Mouse (Mus musculus): ENCODE results near the gene Spty2d1. TPM values are rescaled to one million over a fixed set of nuclear protein-coding genes. Genes with fewer than 3 reads are reported as not detected.

The Spty2d1 gene
- total and polyA plus RNA-seq, 3 experiments: 14.4 to 36.9 (median 14.9) TPM

DNA sequence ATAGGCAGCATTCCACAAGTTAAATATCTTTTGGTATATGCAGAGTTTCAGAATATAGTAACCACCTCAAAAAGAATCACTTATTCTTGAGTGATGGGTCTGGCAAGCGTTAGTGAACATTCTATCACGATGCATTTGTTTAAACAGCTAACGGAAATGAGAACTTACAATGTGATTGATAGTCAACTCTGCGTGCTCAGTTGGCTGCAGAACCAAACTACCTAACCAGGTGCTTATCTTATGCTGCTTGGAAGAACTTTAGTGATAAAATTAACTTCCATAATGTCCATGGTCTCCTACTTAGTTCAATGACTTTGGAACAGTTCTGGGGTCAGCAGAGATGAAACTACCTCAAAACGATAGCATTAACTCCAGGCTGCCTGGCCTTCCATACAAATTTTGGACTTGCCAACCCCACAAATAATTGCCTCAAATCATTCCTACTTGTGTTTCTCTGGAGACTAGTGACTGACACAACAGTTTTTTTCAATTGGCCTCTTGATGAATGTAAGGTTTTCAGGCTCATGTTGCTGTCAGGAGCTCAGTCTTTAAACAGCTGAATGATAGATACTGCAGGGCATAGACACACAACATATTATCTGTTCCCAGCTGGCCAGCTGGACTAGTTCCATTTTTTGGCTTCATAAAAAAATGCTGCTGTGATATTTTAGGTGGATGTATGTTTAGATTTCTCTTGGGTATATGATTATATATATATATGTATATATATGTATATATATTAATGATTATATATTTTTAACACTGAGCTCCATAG is 6.9 kb downstream of the Spty2d1 start:
- H3K27ac ChIP-seq (ENCODE audit: control insufficient read depth, low read depth, low read length): no peak overlapping the region; the same call in 1 of the 2 replicates
- peak; percentile 46 for TF ChIP-seq TAL1 (IDR thresholded peaks at IDR 0.05; ENCODE audit: low read length)
- TF ChIP-seq POLR2A (IDR thresholded peaks at IDR 0.05; ENCODE audit: control insufficient read depth in 1 of 2, insufficient read depth in 1 of 2, low read depth in 1 of 2, low read length in 2 of 2, poor library complexity in 1 of 2): no peak
- TF ChIP-seq E2F4 (IDR thresholded peaks at IDR 0.05; ENCODE audit: borderline replicate concordance, low read depth, low read length): no peak
- peak; percentile 48; the same call in 1 of the 2 replicates for TF ChIP-seq GATA1 (IDR thresholded peaks at IDR 0.05; ENCODE audit: low read depth, low read length)
- peak; percentile 32 for TF ChIP-seq RCOR1 (IDR thresholded peaks at IDR 0.05; ENCODE audit: low read depth, low read length)
- 0 out of 2 replicates have a peak, but pooled peaks have one; percentile 14 for TF ChIP-seq ZNF384 (IDR thresholded peaks at IDR 0.05; ENCODE audit: low read depth, low read length)
- peak; percentile 59 for TF ChIP-seq MYB (IDR thresholded peaks at IDR 0.05; ENCODE audit: low read depth, low read length)
- peak; percentile 80 for TF ChIP-seq TCF12 (IDR thresholded peaks at IDR 0.05; ENCODE audit: low read depth, low read length)
- TF ChIP-seq USF1 (IDR thresholded peaks at IDR 0.05; ENCODE audit: low read depth, low read length): no peak
- peak; percentile 75 to 79 for TF ChIP-seq EP300 (IDR thresholded peaks at IDR 0.05; ENCODE audit: low read depth in 1 of 2, low read length in 2 of 2)
- no peak for TF ChIP-seq USF2 (IDR thresholded peaks at IDR 0.05; ENCODE audit: borderline replicate concordance in 1 of 2, insufficient read depth in 1 of 2, low read depth in 1 of 2, low read length in 2 of 2)
- TF ChIP-seq CHD1 (IDR thresholded peaks at IDR 0.05; ENCODE audit: low read depth, low read length): 0 out of 2 replicates have a peak, but pooled peaks have one; percentile 34
- peak; percentile 96 for TF ChIP-seq ETS1 (IDR thresholded peaks at IDR 0.05; ENCODE audit: low read depth, low read length)
- peak; percentile 47; the same call in 1 of the 2 replicates for TF ChIP-seq SIN3A (IDR thresholded peaks at IDR 0.05; ENCODE audit: low read length)

DNA sequence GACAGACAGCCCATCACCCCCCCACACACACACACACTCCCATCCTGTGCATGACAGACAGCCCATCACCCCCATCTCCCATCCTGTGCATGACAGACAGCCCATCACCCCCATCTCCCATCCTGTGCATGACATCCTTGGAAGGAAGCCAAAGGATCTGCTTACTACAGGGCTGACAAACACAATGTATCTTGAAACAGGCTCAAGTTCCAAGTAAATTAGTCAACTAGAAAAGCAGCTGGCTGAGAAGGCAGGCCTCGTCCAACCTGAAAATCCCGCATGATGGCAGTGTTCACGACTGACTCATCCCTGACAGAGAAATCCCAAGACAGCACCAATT is 7.6 kb downstream of the Spty2d1 start:
- H3K36me3 ChIP-seq (ENCODE audit: control insufficient read depth in 1 of 2, insufficient read depth in 2 of 2, low read length in 2 of 2): peaks cover 9 to 39% of the 10 kb centered on the region in 2 experiments

More for the DNA sequence above, 6.9 kb downstream of the Spty2d1 start:
- no peaks in the 10 kb centered on the region for H3K27me3 ChIP-seq (ENCODE audit: control insufficient read depth in 1 of 2, insufficient read depth in 2 of 2, low read length in 2 of 2)
- peak; percentile 42 for DNase-seq (ENCODE audit: low read depth, low spot score)
- H3K36me3 ChIP-seq (ENCODE audit: control insufficient read depth in 1 of 2, insufficient read depth in 2 of 2, low read length in 2 of 2): peaks cover 9 to 39% of the 10 kb centered on the region in 2 experiments
- H3K79me2 ChIP-seq (ENCODE audit: control insufficient read depth, insufficient read depth, low read length, poor library complexity): peaks cover 24% of the 10 kb centered on the region
- H3K9ac ChIP-seq (ENCODE audit: control insufficient read depth, low read depth, low read length, poor library complexity, severe bottlenecking): no peak overlapping the region
- H3K4me3 ChIP-seq (ENCODE audit: control insufficient read depth in 1 of 2, insufficient read depth in 1 of 2, low read depth in 2 of 2, low read length in 2 of 2): no peak overlapping the region
- no peaks in the 10 kb centered on the region for H3K9me3 ChIP-seq (replicated peaks; ENCODE audit: insufficient read depth, low read length)
- peaks cover 12 to 28% of the 10 kb centered on the region in 2 experiments for H3K4me1 ChIP-seq (ENCODE audit: control insufficient read depth in 1 of 2, insufficient read depth in 2 of 2, low read length in 2 of 2)

More for the DNA sequence above, 7.6 kb downstream of the Spty2d1 start:
- Histone ChIP-seq H3K9me3 (replicated peaks; ENCODE audit: insufficient read depth, low read length) (no peaks in the 10 kb centered on the region), H3K79me2 (ENCODE audit: control insufficient read depth, insufficient read depth, low read length, poor library complexity) (peaks cover 22% of the 10 kb centered on the region), H3K4me3 (ENCODE audit: control insufficient read depth in 1 of 2, insufficient read depth in 1 of 2, low read depth in 2 of 2, low read length in 2 of 2) (no peak overlapping the region), H3K9ac (ENCODE audit: control insufficient read depth, low read depth, low read length, poor library complexity, severe bottlenecking) (no peak overlapping the region), H3K27me3 (ENCODE audit: control insufficient read depth in 1 of 2, insufficient read depth in 2 of 2, low read length in 2 of 2) (no peaks in the 10 kb centered on the region), H3K4me1 (ENCODE audit: control insufficient read depth in 1 of 2, insufficient read depth in 2 of 2, low read length in 2 of 2) (peaks cover 12 to 28% of the 10 kb centered on the region in 2 experiments), H3K27ac (ENCODE audit: control insufficient read depth, low read depth, low read length) (no peak overlapping the region)
- TF ChIP-seq RAD21 (IDR thresholded peaks at IDR 0.05; ENCODE audit: low read depth, low read length): no peak
- no peak for DNase-seq (ENCODE audit: low read depth, low spot score)
